Mouse (Mus musculus) cerebellum, adult 2 months (tissue): ENCODE measurements around the gene Phox2a. TPM values are rescaled to one million over a fixed set of nuclear protein-coding genes. Genes with fewer than 3 reads are reported as not detected.

Source experiments
- DNase-seq, 2 experiments: peaks; one replicate each; pipeline ENCODE4 v3.0.0; 2021
- H3K27ac ChIP-seq: fragments of 200-500 bp; 2 replicates; pipeline ENCODE4 v1.5.1; 2012; ENCODE audit warnings: low read length, control low read depth, inconsistent platforms; ENCODE audit not compliant: insufficient read depth
- H3K27me3 ChIP-seq: fragments of 200-500 bp; 2 replicates; pipeline ENCODE4 v1.6.1; 2012; ENCODE audit warnings: inconsistent platforms, mild to moderate bottlenecking, low read length, moderate library complexity; ENCODE audit not compliant: control insufficient read depth, insufficient read depth
- H3K4me1 ChIP-seq: fragments of 200-500 bp; 2 replicates; pipeline ENCODE4 v1.6.1; 2011; ENCODE audit warnings: low read length; ENCODE audit not compliant: control insufficient read depth, insufficient read depth
- H3K4me3 ChIP-seq: fragments of 200-500 bp; replicated peaks from 2 replicates; pipeline ENCODE3; 2011; ENCODE audit warnings: mild to moderate bottlenecking, low read depth, low read length, control low read depth; ENCODE audit not compliant: insufficient read depth
- CTCF ChIP-seq: fragments of 200-500 bp; IDR thresholded peaks from 2 replicates; pipeline ENCODE4 v1.5.1; 2011; ENCODE audit warnings: low read depth, mild to moderate bottlenecking, control low read depth, low read length, moderate library complexity, borderline replicate concordance; ENCODE audit not compliant: insufficient read depth
- POLR2A ChIP-seq: fragments of 200-500 bp; IDR thresholded peaks from 2 replicates; pipeline ENCODE4 v1.6.1; 2011; ENCODE audit warnings: low read length, control low read depth, borderline replicate concordance; ENCODE audit not compliant: insufficient read depth
- WGBS: fragments of 180-500 bp; shearing (Covaris S2); methylation state at CpG from one replicate; pipeline ENCODE4 v1.1.7; 2018; 5-methylcytosine and 5-hydroxymethylcytosine counted together
- polyA plus RNA-seq: library from polyadenylated mRNA; depleted of rRNA; stranded (reverse); fragments of >200 nt; gene quantifications from 2 replicates; pipeline ENCODE4 v1.2.3, GENCODE M21; 2012

Phox2a gene
- polyA plus RNA-seq, 1 experiment: 0.52 TPM

DNA sequence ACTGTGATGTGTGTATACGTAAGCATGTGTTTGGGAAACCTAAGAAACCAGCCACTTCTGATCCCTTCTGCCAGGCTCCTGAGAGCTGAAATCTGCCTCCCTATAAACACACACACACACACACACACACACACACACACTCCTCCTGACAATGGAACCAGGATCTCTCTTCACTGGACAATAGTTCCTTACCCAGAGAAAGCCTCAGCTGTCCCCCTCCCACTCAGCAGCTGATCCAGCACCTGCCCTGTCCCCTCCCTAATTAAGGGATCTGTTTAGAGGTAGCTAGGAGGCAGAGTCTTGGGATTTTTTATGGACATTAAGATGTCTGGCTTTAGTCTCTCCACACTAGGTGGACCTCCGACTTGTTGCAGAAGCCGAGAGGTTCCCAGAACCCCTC, 16.8 kb downstream of the Phox2a start:
- no peak overlapping the region for H3K27ac ChIP-seq
- WGBS: 75% methylated on average over 3 of the region's 3 CpGs
- no peak for DNase-seq
- H3K27me3 ChIP-seq: no peaks in the 10 kb centered on the region
- H3K4me1 ChIP-seq: peaks cover 8% of the 10 kb centered on the region; the same call in 1 of the 2 replicates
- H3K4me3 ChIP-seq: no peak overlapping the region
- no peak for TF ChIP-seq CTCF
- no peak for TF ChIP-seq POLR2A

DNA sequence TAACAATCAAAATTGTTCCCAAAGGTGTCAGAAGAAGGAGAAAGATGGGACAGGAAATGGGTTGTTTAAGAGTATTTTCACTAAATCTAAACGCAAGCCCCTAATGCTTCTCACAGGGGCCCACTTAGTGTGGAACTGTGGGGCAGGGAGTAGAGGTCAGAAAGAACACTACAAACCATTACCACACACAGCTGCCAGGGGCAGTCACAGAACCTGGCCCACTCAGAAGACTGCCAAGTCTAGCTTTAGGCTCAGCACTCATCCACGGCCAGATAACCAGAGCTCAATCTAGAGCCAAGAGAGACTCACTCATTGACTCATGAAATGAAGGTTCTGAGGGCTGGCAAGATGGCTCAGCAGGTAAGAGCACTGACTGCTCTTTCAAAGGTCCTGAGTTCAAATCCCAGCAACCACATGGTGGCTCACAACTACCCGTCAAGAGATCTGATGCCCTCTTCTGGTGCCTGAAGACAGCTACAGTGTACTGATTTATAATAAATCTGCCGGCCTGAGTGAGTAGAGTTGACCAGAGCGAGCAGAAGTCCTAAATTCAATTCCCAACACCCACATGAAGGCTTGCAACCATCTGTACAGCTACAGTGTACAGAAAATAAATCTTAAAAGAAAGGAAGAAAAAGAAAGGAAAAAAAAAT, 17.5 kb downstream of the Phox2a start:
- Histone ChIP-seq H3K4me1 (peaks cover 8% of the 10 kb centered on the region; the same call in 1 of the 2 replicates), H3K4me3 (no peak overlapping the region), H3K27ac (no peak overlapping the region), H3K27me3 (no peaks in the 10 kb centered on the region)
- 69% methylated on average over 5 of the region's 5 CpGs for WGBS
- TF ChIP-seq POLR2A (no peak), CTCF (no peak)
- no peak for DNase-seq

DNA sequence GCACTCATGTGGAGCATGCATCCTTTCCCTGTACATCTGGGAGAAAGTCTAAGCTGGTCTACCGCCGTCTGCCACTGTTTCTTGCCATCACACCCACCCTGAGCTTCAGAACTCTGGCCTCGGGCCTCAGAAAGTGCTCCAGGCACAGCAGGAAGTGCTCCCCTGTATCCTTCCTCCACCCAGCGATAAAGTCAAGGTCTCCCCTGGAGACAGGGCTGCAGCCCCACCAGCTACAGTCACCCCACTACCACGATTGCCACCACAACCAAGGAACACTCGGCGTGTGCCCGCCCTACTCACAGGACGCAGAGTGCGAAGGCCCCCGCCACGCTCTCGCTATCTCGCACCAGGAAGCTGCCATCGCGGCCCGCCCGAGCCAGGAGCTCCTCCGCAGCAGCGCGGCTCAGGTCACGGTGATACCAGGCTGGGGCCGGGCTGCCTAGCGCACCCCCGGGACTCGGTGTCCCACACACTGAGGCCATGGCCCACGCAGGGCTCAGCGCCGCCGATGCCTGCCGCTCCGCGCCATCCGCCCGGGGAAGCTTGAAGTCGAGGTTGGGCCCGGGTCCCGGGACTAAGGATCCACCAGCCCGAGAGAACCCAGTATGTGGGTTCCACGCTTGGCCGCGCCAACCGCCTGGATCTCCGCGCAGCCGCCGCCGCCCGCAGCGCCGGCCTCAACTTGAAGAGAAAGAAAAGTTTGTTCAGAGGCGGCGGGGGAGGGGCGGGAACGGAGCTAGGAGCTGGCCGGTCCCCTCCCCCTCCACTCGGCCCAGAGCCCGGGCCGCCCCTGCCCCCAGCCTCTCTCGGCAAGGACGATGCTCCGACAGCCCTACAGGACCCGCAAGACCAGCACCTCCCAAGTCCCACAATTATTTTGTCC, 18.4 kb downstream of the Phox2a start:
- Histone ChIP-seq H3K4me3 (peak overlapping the region; percentile 90), H3K27me3 (no peaks in the 10 kb centered on the region), H3K4me1 (peaks cover 8% of the 10 kb centered on the region; the same call in 1 of the 2 replicates), H3K27ac (peak overlapping the region; percentile 20; the same call in 1 of the 2 replicates)
- peak; percentile 47 to 52 for DNase-seq
- TF ChIP-seq CTCF (no peak), POLR2A (no peak)
- WGBS: 3% methylated on average over 63 of the region's 63 CpGs

DNA sequence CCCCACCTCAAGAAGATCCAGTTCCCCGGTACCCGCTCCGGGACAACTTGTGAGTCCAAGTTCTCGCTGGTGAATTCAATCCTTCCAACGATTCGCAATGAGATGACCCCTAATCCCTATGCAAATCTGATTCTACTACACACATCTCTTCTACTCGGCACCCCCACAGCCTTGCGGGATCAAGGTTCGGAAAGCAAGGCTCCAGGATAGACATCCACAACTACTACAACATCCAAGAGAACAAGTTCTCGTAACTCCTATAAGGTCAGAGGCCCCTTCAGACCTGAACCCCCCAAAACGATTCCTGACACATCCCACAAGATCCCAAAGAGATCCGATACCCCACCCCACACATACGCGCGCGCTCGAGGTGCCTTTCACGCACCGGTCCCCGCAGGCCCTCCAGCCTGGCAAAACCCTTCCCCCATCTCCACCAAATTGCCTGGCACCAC, 19.1 kb downstream of the Phox2a start:
- WGBS: under 1% methylated on average over 20 of the region's 20 CpGs
- DNase-seq: no peak
- peaks cover 8% of the 10 kb centered on the region; the same call in 1 of the 2 replicates for H3K4me1 ChIP-seq
- TF ChIP-seq CTCF (no peak), POLR2A (no peak)
- H3K27ac ChIP-seq: peak overlapping the region; percentile 20; the same call in 1 of the 2 replicates
- H3K27me3 ChIP-seq: no peaks in the 10 kb centered on the region
- H3K4me3 ChIP-seq: peak overlapping the region; percentile 90

DNA sequence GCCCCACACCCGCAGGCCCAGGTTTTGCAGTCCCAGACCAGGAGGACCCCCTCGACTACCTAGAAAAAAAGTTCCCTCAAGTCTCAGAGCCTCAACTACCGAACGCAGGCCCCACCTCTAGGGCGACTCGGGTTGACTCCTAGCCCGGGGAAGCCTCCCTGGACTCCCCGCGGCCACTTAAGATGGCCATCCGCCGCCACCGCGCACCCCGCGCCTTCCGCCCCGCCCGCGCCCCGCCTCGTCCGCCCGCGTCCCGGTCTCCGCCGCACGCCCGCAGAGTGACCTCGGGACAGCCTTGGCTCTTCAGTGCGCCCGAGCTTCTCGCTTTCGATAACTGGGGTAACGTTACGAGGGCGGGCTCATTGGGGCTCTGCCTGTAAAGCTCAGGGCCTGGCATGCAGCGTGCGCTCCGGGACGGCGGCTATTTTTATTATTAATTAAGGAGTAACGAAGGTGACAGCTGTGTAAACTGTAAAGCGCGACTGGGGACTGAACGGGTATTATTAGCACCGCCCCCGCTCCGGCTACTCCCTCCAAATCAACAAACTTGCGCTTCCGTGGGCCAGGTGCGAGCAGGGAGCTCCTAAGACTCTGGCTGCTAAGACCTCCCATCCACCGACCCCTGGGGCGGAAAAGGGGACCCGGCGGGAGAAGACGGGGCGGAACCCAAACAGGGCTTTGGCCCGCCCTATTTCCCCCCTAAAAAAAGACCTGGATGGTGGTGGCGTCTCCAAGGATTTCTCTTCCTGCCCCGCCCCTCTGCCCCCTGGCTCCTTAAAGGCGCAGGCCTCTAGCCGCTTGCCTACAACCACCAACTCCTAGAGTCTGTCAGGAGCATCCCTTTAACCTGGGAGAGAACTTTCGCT, 19.7 kb downstream of the Phox2a start, which contains the start of gene Inppl1:
Inppl1 (minus strand) TSS at position 624 of the 866 bp plus-strand sequence.
- peak within 1 kb of the TSS; percentile 65; the same call in 1 of the 2 replicates for H3K27ac ChIP-seq
- TF ChIP-seq CTCF: no peak
- no peak for TF ChIP-seq POLR2A
- peak; percentile 88 to 91 for DNase-seq
- peaks cover 8% of the 10 kb centered on the region; the same call in 1 of the 2 replicates for H3K4me1 ChIP-seq
- under 1% methylated on average over 64 of the region's 64 CpGs for WGBS
- no peaks in the 10 kb centered on the region for H3K27me3 ChIP-seq
- peak within 1 kb of the TSS; percentile 90 for H3K4me3 ChIP-seq

DNA sequence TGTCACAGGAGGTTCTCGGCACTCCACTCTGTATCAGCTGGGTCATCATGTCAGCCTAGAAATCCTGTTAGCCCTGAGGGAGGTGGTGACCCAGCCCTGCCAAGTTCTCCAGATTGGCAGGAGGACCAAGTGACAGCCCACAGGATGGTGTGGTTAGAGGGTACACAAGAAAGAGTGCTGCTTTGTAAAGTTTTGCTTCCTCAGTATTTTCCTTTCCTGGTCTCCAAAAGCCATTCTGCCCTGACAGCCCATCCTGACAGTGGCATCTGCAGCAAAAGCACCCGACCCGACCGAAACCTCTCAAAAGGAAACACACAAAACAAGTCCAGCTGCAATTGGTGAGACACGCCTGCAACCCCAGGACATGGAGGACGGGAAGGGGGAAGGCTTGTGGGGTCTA, 26.1 kb downstream of the Phox2a start:
- Histone ChIP-seq H3K27me3 (no peaks in the 10 kb centered on the region), H3K4me3 (no peak overlapping the region), H3K27ac (no peak overlapping the region), H3K4me1 (no peaks in the 10 kb centered on the region)
- WGBS: 71% methylated on average over 6 of the region's 6 CpGs
- no peak for DNase-seq
- TF ChIP-seq CTCF: no peak
- no peak for TF ChIP-seq POLR2A

DNA sequence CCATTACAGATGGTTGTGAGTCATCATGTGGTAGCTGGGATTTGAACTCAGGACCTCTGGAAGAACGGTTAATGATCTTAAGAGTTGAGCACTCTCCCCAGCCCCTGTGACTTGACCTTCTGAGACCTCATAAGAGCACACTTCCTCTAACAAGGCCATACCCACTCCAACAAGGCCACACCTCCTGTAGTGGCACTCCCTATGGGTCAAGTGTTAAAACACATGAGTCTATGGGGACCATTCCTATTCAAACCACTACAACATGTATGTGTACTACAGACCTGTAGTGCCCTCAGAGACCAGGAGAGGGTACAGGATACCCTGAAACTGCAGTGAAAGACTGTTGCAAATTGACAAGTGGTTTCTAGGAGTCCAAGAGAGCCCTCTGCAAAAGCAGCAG, 29.8 kb downstream of the Phox2a start:
- WGBS: 100% methylated on average over 1 of the region's 1 CpGs
- no peaks in the 10 kb centered on the region for H3K27me3 ChIP-seq
- no peak for DNase-seq
- H3K27ac ChIP-seq: no peak overlapping the region
- H3K4me1 ChIP-seq: no peaks in the 10 kb centered on the region
- H3K4me3 ChIP-seq: no peak overlapping the region
- no peak for TF ChIP-seq POLR2A
- TF ChIP-seq CTCF: no peak

DNA sequence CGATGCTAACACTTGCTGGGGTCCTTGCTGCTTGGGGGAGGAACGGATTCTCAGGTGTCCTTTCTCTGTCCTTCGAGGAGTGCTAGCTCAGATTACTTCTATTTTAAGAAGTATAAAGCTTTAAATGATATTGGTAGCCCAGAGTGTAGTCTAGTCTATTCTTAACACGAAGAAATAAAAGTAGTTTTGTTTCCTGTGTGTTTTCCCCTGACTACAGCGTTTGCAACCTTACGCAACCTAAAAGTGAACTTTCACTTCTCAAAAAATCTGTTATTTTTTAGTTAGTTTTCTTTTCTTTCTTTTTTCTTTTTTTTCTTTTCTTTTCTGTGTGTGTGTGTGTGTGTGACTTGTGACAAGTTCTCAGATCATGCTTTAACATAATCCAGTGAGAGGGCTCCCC, 33.6 kb downstream of the Phox2a start:
- Histone ChIP-seq H3K4me1 (no peaks in the 10 kb centered on the region), H3K27me3 (no peaks in the 10 kb centered on the region), H3K27ac (no peak overlapping the region), H3K4me3 (no peak overlapping the region)
- WGBS: 87% methylated on average over 6 of the region's 6 CpGs
- no peak for DNase-seq
- TF ChIP-seq POLR2A: no peak
- TF ChIP-seq CTCF: no peak
